Mouse (Mus musculus): ENCODE measurements around the gene Lims1.

The Lims1 gene

DNA sequence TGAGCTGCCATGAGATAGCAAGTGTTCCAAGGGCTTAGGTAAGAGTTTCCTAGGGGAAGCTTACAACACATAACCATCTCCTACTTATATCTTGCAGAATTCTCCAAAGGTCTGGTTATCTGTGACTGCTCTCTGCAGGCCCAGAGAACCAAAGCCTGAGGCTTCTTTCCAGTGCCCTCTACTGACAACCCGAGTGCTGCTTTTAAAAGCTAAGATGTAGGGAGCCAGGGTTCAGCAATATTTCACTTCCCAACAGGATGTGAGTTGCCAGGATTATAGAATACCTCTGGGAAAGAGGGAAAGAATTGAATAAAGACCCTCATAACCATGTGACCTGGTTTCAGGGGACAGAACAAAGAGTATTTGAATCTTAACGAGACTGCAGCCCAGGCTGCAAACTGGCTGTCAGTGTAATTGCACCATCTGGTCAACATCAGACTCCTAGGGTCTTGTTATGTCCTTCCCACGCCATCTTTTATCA lies 59.4 kb downstream of the Lims1 start:
- no peak for DNase-seq (ENCODE audit: low read depth, low spot score)

DNA sequence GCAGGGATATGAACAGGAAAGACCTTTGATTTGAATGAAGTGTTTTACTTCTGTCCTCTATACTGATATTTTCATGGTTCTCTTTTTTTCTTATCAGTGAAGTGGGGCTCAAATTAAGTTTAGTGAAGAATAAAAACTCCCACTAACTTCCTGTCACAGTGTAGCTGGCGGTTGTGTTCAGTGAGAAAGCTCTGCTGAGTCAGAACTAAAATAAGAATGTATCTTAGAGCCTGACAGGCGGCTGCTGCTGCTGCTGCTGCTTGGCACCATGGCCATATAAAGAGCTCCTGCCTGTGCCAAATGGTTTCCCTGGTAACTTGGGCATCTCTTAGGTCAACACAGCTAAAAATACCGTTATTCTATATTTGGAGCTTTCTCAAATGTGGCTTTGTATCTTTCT lies 60.0 kb downstream of the Lims1 start:
- no peak for DNase-seq (ENCODE audit: low read depth, low spot score)

DNA sequence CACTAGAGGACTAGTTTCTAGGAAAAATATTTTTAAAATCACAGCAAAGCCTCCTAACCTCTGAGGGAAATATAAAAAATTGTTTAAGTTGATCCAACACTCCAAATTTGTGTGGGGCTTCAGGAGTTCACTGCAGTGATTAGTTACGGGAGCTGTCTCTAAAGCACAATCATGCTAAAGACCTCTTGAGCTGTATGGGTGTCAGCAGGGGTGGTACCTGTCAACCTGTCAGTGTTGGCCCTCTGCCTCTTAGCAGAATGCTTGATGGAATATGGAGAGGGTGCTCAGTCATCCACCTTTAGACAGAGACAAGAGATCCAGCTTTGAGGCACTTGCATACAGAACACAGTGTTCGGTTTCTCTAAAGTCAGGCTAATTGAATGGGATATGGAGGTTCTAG lies 60.5 kb downstream of the Lims1 start:
- no peak for DNase-seq (ENCODE audit: low read depth, low spot score)

DNA sequence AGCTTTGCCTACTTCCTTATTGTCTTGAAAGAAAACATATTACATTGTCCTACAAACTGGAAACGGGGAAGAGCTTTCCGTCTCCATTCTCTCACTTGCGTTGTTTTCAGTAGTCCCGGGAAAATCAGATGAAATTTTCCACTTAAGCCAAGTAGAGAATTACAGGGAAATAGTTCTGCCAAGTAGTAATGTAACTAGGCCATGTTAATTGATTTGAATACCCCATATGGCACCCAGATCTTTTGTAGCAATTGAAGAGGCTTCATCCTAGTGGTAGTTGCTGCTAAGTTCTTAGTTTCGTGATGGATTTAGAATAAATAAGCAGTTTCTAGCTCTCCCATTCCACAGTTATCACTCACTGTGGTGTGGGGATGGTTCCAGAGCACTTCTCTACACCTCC lies 62.4 kb downstream of the Lims1 start:
- no peak for DNase-seq (ENCODE audit: low read depth, low spot score)

DNA sequence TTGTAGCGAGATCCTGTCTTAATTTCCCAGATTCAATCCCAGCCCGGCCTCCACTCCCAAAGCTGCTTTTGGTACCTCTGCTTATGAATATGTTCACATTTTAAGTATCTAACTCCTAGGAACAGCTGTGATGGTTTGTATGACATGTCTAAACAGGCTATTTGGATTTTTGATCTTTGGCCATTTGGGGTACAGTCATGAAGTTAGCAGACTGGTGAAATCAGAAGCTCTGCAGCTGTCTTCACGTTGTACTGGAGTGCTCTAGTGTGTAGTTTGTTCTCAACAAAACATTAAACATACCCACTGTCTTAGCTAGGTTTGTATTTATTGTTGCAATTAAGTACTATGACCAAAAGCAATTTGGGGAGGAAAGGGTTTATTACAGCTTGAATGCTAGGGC lies 63.7 kb downstream of the Lims1 start:
- DNase-seq (ENCODE audit: low read depth, low spot score), result no peak

DNA sequence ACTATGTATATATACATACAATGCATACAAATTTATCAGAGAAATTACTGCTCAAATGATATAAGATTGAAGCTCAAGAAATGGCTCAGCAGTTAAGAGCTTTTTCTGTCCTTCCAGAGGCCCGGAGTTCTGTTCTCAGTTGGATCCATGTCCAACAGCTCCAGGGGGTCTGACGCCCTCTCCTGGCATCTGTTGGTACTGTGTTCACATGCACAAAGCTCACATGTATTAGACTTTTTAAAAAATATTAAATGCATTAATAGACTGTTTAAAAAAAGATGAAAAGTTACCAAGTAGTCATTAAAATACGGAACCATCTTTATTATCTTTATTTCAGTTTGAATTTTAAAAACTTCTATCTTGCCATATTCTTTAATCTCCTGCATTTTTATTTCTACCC lies 65.4 kb downstream of the Lims1 start:
- no peak for DNase-seq (ENCODE audit: low read depth, low spot score)

DNA sequence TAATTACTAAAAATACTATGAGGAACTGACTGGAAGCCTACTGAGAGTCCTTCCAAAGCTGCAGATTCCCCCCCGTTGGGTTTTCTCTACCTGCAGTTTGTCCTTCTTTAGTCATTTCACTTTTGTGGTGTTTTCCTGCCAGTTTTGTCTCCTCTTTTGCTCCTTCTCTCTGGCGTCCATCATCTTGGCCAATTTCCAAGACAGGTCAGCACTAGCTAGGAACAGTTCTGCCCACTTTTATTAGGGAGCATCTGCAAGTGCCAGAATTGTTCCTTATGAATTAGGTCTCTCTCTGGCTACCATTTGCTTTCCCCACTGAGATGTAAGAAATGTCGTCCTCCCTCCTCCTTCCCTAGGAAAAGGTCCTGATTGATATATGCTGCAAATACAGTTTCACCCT lies 65.9 kb downstream of the Lims1 start:
- no peak for DNase-seq (ENCODE audit: low read depth, low spot score)

DNA sequence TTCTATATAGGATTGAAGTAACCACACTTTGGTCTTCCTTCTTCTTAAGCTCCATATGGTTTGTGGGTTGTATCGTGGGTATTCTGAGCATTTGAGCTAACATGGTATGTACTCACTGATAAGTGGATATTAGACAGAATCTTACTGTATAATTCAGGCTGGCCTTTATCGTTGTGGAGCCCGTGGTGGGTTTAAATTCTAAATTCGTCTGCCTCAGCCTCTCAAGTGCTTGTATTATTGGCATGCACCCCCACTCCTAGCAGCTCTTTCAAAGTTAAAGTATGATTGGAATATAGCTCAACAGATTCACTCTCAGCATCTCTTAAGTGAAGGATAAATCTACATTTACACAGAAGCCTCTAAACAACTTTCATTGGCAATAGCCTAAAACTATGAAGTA lies 69.2 kb downstream of the Lims1 start:
- DNase-seq (ENCODE audit: low read depth, low spot score), result no peak

DNA sequence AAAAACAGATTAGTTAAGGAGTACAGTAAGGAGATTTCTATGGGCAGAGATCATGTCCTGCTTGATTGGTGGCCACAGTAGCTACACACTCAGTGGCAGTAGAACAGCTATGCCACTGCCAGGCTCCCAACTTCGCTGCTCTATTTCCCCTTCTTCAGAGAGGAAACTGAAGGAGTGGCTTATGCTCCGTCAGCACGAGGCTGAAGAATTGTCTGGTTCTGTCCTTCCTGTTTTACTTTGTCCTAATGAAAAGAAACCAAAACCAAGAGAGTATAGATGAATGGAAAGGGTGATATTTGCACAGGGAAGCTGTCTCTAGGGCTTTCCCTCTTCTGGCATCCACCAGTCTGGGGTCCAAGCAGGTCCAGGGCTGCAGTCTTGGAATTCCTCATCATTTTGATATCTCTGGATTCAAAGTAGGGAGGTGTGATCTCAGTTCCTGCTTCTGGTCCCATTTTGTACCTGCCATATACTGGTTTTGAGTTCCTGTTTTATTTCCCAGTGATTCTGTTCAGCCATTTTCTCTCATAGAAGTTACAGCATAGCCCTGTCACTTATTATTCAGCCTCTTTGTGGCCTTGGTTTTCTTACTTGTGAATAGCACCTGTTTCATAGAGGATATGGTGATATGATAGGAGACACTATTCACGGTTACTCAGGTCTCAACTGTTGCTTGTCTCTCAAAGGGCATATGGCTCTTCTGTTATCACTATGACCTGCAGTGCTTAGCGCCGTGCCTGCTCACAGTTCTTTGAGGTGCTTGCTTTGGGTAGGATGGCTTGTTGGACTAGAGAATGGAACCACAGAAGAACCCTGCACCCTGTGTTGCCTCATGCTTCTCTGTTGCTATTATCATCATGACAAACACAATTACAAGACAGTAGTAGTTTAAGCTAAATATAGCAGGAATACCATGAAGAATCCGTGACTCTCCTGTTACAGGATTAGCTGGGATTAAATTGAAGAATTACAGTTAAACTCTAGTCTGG lies 70.1 kb downstream of the Lims1 start:
- DNase-seq (ENCODE audit: low read depth, low spot score), result no peak

DNA sequence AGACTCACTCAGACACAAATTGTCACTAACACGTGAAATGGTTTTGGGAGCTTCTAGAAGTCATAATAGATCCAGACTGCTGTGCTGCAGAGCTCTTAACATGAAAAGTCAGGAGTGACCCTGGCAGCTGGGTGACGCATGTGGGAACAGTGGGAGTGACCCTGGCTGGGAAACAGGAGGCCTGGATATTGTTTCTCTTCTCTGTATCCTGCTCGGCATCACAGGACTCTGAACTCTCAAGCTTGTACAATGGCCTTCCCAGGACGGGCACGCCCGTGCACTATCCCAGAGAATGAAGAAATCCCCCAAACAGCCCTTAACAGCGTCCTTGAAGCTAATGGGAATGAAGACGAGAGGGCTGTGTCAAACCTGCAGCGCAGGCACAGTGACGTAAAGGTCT lies 70.9 kb downstream of the Lims1 start:
- DNase-seq (ENCODE audit: low read depth, low spot score), result no peak

DNA sequence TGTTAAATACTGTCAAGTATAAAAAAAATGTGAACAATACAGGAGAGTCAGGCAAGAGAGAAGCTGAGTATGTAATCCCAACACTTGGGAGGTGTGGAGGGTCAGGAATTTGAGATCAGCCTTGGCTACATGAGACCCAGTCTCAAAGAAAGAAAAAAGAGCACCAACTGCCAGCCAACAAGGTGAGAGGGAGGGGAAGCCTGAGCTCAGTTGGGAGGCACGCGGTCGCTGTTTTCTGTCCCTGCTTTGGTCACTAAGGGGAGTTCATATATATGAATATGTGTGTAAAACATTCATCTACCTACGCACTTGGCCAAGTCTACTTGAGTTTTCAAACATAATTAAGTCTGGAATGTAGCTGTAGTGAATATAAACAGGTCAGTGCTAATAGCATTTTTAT lies 72.0 kb downstream of the Lims1 start:
- DNase-seq (ENCODE audit: low read depth, low spot score), result no peak

DNA sequence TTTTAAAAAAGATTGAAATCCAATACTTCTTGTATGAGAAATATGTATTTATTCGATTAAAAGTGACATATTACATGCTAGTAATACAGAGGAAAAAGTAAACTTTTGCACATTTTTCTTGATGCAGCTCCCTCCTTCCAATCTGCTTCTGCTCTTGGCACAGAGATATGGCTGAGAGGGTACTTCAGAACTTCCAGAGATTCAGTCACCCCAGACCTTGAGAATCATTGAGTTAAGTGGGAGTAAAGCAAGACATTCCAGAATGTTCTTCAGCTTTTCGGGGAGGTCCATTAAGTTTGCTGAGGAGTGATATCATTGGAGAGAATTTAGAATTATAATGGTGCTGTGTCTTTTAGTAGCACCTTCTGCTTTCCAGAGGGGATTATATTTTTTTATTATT lies 72.5 kb downstream of the Lims1 start:
- no peak for DNase-seq (ENCODE audit: low read depth, low spot score)

DNA sequence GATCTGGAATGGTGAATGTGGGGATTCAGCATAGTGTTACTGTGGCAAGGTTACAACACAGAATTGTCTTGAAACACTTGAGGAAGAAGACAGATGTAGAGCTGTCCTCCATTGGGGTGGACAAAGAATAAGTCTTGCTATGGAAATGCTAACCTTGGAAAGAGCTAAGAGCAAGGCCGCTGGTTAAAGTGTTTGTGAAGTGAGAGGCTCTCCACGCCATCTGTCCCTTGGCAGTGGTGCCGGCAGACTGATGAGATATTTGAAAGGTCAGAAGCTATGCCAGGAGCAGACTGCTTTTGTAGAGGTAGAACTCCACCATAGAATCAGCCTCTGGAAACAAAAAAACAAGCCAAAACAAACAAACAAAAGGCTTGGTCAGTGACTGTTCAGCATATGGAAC lies 73.3 kb downstream of the Lims1 start:
- DNase-seq (ENCODE audit: low read depth, low spot score), result no peak

DNA sequence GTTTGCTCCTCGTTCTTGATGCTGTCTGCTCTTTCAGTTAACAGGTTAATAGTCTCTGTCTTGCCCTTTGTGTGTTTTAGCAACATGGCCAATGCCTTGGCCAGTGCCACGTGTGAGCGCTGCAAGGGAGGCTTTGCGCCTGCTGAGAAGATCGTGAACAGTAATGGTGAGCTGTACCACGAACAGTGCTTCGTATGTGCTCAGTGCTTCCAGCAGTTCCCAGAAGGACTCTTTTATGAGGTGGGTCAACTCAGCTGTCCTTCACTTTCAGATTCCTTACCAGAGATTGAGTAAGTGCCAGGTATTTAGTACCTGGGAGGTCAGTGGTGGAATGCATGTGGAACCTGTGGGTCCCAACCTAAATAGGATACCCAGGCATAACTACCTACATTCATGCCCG lies 75.7 kb downstream of the Lims1 start:
- no peak for DNase-seq (ENCODE audit: low read depth, low spot score)

DNA sequence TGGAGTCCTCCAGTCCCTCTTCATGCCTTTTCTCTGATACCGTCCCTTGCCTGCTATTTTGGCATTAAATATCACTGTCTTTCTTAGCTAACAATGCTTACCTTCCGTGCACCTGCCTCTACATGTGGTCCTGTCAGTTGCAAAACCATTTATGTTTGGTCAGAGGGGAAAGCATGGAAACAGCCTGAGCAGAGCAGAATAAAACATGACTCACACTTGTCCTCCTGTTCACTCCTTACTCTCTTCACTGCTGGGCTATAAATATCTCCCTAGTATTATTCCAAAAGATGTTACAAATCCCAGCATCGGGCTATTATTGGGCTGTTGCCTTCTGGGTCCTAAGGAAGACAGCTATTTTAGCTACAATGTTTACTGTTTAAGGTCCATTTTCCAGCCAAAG lies 78.6 kb downstream of the Lims1 start:
- no peak for DNase-seq (ENCODE audit: low read depth, low spot score)

DNA sequence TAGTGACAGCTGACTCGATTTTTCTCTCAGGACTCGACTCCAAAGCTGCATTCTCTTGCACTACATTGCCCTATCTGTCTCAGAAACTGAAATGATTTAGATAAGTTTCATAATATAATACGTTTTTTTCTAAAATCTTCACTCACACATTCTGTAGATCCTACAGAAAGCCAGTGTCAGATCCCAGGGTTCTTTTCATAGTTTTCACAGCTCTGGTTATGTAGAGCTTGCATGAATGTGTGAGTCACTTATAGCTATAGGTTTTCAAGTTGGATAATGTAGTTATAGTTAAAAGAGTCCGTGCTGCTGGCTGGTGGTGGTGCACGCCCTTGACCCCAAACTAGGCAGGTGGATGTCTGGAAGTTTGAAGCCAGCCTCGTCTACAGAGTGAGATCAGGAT lies 81.4 kb downstream of the Lims1 start:
- no peak for DNase-seq (ENCODE audit: low read depth, low spot score)

DNA sequence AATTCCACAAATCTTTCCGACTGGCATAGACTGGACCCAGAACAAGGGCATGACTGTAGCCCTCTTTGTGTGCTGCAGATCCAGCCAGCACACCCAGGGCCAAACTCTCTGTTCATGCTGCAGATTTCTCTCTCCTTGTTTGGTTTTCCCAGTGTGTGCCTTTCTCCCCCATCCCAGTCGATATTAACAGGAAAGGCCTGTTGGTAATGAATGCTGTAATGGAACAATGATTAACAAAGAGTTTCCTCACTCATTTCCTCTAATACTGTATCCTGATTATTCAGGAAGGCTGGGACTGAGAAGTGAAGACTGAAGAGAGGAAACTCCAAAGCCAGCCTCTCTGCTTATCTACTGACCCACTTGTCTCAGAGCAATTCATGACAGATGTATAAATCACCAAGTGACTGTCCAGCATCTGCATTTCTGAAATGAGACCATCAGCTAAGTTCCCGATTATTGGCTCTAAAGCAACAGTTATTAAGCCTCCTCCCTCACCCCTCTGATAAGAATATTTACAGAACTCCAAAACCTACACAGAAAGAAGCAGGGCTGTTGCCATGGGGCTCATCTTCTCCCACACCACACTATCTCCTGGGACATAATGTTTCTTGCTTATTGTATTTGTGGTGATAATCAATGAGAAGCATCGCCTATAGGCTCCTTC lies 82.2 kb downstream of the Lims1 start:
- DNase-seq (ENCODE audit: low read depth, low spot score), result no peak

DNA sequence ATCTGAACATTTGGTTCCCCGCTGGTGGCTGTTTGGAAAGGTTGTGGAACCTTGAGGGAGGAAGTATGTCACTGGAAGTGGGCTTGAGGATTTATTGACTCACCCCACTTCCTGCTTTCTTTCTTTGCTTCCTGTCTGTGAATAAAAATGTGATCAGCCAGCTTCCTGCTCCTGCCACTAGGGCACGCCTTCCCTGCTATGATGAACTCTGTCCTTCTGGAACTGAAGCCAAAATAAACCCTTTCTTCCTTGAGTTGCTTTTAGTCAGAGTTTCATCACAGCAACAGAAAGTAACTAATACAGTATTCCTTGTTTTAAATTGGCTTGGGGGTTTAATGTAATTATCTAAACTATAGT lies 82.7 kb downstream of the Lims1 start:
- DNase-seq (ENCODE audit: low read depth, low spot score), result no peak

DNA sequence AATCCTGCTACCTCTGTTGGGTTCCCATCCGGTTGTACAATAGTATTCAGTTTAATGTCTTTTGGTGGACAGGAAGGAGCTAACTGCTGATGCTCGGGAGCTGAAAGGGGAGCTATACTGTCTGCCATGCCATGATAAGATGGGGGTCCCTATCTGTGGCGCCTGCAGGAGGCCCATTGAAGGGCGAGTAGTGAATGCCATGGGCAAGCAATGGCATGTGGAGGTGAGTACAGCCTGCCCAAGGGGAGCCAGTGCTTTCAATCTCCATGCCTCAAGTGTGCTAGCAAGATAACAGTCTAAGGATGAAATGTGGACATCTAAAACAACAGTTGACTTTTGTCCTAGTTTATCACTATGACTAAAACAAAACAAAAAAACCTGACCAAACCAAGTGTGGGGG lies 89.1 kb downstream of the Lims1 start:
- DNase-seq (ENCODE audit: low read depth, low spot score), result no peak

DNA sequence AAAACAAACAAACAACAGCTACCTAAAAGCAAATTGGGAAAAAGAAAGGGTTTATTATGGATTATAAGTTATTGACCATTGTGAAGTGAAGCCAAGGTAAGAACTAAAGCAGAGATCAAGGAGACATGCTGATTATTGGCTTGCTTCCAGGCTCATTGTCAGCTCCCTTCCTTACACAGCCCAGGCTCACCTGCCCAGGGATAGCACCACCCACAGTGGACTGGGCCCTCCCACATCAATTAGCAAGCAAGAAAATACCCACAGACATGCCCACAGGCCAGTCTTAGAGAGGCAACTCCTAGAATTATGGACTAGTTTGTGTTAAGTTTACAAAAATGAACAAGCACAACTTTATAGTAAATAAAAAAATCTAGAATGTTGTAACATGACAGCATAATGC lies 89.6 kb downstream of the Lims1 start:
- DNase-seq (ENCODE audit: low read depth, low spot score), result no peak

DNA sequence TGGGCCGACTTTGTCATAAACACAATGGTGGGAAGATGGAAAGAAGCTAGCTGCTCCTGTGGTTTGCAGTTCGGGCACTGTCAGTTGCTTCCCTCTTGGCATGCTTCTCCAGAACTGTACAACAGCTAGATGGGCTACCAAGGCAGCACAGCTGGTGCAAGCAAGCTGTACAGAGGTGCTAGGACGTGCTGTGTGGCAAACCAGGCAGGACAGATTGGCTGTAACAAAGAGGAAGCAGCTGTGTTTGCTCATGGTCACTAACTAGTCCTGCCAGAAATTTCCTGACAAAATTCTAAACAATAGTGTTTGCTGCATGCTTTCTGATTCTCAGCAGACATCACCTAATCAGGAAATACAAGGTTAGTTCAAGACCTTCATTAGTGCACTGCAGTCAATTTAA lies 93.4 kb downstream of the Lims1 start:
- DNase-seq (ENCODE audit: low read depth, low spot score), result no peak

DNA sequence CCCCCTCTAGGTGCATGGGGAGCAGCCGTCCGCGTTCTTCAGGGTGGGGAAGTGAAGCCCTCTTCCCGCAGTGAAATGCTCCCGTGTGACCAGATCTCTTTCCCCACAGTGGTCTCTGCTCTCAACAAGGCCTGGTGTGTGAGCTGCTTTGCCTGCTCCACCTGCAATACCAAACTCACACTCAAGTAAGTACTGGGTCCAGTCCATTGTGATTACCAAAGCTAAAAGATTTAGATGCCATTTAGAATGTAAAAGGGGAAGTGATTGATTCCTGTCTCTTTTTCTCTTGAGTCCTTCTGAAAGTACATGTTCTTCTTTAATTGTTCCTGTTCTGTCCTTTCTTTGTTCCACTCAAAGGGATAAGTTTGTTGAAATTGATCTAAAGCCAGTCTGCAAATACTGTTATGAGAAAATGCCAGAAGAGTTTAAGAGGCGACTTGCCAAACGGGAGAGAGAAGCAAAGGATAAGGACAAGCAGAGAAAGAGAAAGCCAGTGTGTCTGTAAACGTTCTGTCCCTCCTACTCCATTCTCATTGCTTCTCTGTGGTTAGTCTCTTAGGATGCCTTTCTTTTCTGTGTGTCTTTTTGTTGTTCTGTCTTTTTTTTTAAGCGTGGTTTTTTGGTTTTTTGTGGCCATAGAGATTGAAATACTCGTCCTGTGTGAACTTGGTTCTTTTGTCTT lies 95.2 kb downstream of the Lims1 start:
- no peak for DNase-seq (ENCODE audit: low read depth, low spot score)

DNA sequence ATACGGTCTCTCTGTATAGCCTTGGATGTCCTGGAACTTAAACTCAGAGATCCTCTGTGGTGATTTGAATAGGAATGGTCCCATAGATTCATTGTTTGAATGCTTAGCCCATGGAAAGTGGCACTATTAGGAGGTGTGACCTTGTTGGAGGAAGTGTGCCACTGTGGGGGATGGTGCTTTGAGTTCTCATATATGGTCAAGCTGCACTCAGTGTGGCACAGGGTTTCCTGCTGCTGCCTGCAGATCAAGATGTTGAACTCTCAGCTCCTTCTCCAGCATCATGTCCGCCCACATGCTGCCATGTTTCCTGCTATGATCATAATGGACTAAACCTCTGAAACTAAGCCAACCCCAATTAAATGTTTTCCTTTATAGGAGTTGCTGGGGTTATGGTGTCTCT lies 104.7 kb downstream of the Lims1 start:
- DNase-seq (ENCODE audit: low read depth, low spot score), result no peak
